Mouse (Mus musculus) heart, postnatal 0 days (tissue): Measurements from ENCODE around the gene Arl6ip4.

Experiments used
- CTCF ChIP-seq: IDR thresholded peaks from 2 replicates; pipeline ENCODE4 v1.5.1; 2016; ENCODE audit warnings: antibody characterized with exemption, control low read depth, low read depth
- EP300 ChIP-seq: IDR thresholded peaks from 2 replicates; pipeline ENCODE4 v1.6.1; 2016; ENCODE audit warnings: antibody characterized with exemption, low read depth

DNA sequence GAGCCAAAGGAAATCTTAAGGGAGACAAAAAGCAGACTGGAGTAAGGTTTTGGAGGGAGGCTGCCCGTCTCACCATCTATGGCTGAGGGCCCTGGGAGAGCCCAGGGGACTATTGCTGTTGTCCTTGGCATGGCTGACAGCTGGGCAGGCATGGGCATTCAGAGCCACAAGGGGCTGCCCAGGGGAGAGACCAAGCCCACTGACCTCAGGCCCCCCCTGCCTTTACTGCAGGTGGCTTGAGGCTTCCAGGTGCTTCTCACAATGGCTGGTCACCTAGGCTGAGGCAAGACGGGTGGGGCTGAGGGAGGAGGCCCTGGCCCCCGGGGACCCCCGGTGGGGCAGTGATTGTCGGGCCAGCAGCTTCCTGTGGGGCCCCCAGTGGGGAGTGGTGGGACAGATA, 3.3 kb downstream of the Arl6ip4 start:
- no peak for TF ChIP-seq CTCF
- TF ChIP-seq EP300, result no peak
